Mouse (Mus musculus) cortical plate, adult 2 months (tissue): Measurements from ENCODE around the gene Copb1.

Experiments
- CTCF ChIP-seq: fragments of 200-500 bp; IDR thresholded peaks from 2 replicates; pipeline ENCODE4 v1.5.1; 2011; ENCODE audit warnings: mild to moderate bottlenecking, control low read depth, low read length; ENCODE audit not compliant: insufficient read depth; ENCODE audit errors: extremely low read depth
- POLR2A ChIP-seq: fragments of 200-500 bp; IDR thresholded peaks from 2 replicates; pipeline ENCODE4 v1.6.1; 2011; ENCODE audit warnings: mild to moderate bottlenecking, low read length, control low read depth; ENCODE audit not compliant: insufficient read depth; ENCODE audit errors: extremely low read depth

DNA sequence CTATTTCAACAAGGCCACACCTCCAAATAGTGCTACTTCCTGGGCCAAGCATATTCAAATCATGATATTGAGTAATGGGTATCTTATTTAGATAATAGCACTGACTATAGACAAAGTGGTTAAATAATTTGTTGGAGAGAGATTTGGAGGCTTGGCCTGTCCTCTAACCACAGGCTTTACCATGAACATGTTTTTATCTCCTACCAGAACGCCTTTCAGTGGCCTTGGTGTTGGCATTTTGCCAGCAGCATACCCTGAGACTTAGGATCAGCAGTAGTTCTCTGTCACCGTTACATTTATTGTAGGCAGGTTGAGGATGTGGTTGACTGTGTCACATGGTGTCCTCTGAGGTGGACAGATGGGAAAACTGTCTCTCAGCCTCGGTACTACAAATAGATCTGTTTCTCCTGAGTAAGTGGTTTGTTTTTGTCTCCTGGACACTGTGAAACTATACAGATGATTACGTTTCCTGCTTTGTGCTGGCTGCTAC is 46.8 kb upstream of the Copb1 start:
- TF ChIP-seq CTCF: no peak
- TF ChIP-seq POLR2A: no peak
